Mouse (Mus musculus) Patski (cell line): Measurements from ENCODE around the gene Evi2. TPM values are rescaled to one million over a fixed set of nuclear protein-coding genes. Genes with fewer than 3 reads are reported as not detected.

Source experiments
- ATAC-seq: fragments of 100-300 bp; one replicate; pipeline ENCODE4 v1.8.0; 2021
- CTCF ChIA-PET: fragments of 350-600 bp; sonication (Branson Sonifier 250); formaldehyde crosslinking; loops from one replicate; lab custom pipeline; 2022; ENCODE audit warnings: inconsistent platforms; lab: Charles Lee
- POLR2A ChIA-PET: fragments of 350-600 bp; sonication (Branson Sonifier 250); formaldehyde crosslinking; loops from one replicate; lab custom pipeline; 2022; ENCODE audit warnings: antibody characterized with exemption, inconsistent platforms; lab: Charles Lee
- DNase-seq: peaks from one replicate; pipeline ENCODE4 v3.0.0-alpha.2; 2011; ENCODE audit warnings: low read depth, low spot score
- H3K27me3 ChIP-seq: fragments of 371-371 bp; one replicate; pipeline ENCODE4 v1.5.1; 2021
- CTCF ChIP-seq: fragments of 100-300 bp; IDR thresholded peaks from one replicate; pipeline ENCODE4 v1.5.1; 2021
- in situ Hi-C: fragments of 300-500 bp; cut with MboI; formaldehyde crosslinking; loops from 3 replicates; pipeline ENCODE4 v1.11.1; 2018; ENCODE audit warnings: low pct_unique_long_range_greater_than_20kb, mixed read lengths
- polyA plus RNA-seq: library from polyadenylated mRNA; unstranded; gene quantifications from one replicate; pipeline ENCODE4 v1.2.3, GENCODE M21; 2021

Evi2 gene
- not detected for polyA plus RNA-seq

GRCm38 (mm10) chr11:79530333-79530761 is at the start of gene Evi2, which contains the start of gene Evi2a:
Evi2 (minus strand) TSS chr11:79530589.
Evi2a (minus strand) TSS chr11:79530609.
- DNase-seq (no peak), ATAC-seq (no peak)
- no peak for TF ChIP-seq CTCF
- in situ Hi-C loops = no loop called here
- CTCF ChIA-PET = no interaction called here
- no peaks in the 10 kb centered on the region for H3K27me3 ChIP-seq
- POLR2A ChIA-PET = no interaction called here

- peak; percentile 92 for TF ChIP-seq CTCF
- ChIA-PET CTCF (interaction anchor here (0.9 to 1.5 kb wide), 2 partner anchors 10 to 17 kb away, joined by 3 read pairs; no protein-coding TSS in a partner anchor), POLR2A (no interaction called here)
- ATAC-seq (no peak), DNase-seq (peak; percentile 25)
- in situ Hi-C loops = no loop called here
- H3K27me3 ChIP-seq = no peaks in the 10 kb centered on the region
Observed at GRCm38 (mm10) chr11:79577741-79578140, 47.4 kb upstream of the Evi2 start.

- TF ChIP-seq CTCF = no peak
- in situ Hi-C loops = no loop called here
- no peak for DNase-seq
- no peak for ATAC-seq
- H3K27me3 ChIP-seq = no peaks in the 10 kb centered on the region
- POLR2A ChIA-PET = interaction anchor here (0.6 to 0.8 kb wide), 2 partner anchors 65 to 103 kb away, joined by 3 to 4 read pairs; no protein-coding TSS in a partner anchor
- CTCF ChIA-PET = interaction anchor here (1.9 kb wide), 1 partner anchor 9 kb away, joined by 5 read pairs; no protein-coding TSS in a partner anchor
Observed at GRCm38 (mm10) chr11:79575383-79576073, 45.1 kb upstream of the Evi2 start.

DNA sequence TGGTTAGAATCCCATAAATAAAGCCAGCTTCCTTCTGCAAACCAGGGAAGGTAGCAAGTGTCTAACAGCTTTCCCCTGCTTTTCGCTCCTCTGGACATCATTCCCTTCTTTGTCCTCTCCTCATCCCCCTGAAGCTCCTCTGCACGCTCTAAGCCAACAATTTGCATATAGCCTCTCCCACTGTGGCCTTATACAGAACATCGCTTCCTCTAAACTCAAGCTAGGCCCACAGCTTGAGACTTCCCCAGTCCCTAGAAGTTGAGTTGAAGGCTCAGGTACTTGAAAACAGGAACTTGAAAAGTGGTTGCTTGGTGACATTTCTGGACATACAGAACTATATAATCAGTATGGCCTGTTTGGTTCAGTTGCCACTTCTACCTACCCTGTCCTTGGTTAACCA is 43.4 kb upstream of the Evi2 start:
- CTCF ChIA-PET = interaction anchor here (1.0 to 1.9 kb wide), 3 partner anchors 10 to 139 kb away, joined by 3 to 5 read pairs (median 3); no protein-coding TSS in a partner anchor
- no peak for TF ChIP-seq CTCF
- no peaks in the 10 kb centered on the region for H3K27me3 ChIP-seq
- POLR2A ChIA-PET = no interaction called here
- ATAC-seq (no peak), DNase-seq (no peak)
- in situ Hi-C loops = no loop called here

DNA sequence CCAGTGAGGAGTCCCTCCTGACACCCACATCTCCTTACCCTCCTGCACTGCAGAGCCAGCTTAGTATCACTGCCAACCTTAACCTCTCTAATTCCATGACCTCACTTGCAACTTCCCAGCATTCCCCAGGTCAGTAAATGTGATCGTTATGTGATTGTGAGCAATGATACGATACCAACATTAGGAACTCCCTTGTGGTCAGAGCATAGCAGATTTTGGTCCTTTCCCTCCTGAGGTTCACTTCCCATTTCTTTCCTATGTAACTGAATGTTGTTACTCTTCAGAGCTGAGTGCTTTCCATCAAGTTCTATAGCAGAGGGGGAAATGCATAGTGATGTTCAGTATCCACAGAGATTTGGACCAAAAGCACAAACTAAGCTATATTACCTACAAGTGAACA is 39.9 kb upstream of the Evi2 start:
- in situ Hi-C loops = no loop called here
- CTCF ChIA-PET = no interaction called here
- DNase-seq (no peak), ATAC-seq (no peak)
- POLR2A ChIA-PET = no interaction called here
- no peak for TF ChIP-seq CTCF
- H3K27me3 ChIP-seq = no peaks in the 10 kb centered on the region

- ATAC-seq (no peak), DNase-seq (no peak)
- TF ChIP-seq CTCF = no peak
- in situ Hi-C loops = loop anchor here (10.0 kb wide), 1 partner anchor 94 kb away; no protein-coding TSS in a partner anchor
- H3K27me3 ChIP-seq = no peaks in the 10 kb centered on the region
- POLR2A ChIA-PET = no interaction called here
- CTCF ChIA-PET = no interaction called here
Observed at GRCm38 (mm10) chr11:79568197-79568911, 38.0 kb upstream of the Evi2 start.

- H3K27me3 ChIP-seq = no peaks in the 10 kb centered on the region
- ChIA-PET CTCF (interaction anchor here (0.9 kb wide), 1 partner anchor 119 kb away, joined by 3 read pairs; no protein-coding TSS in a partner anchor), POLR2A (no interaction called here)
- TF ChIP-seq CTCF = peak; percentile 34
- in situ Hi-C loops = loop anchor here (10.0 kb wide), 1 partner anchor 92 kb away; no protein-coding TSS in a partner anchor
- DNase-seq (no peak), ATAC-seq (no peak)
Observed at GRCm38 (mm10) chr11:79566947-79567346, 36.6 kb upstream of the Evi2 start.

- no peak for TF ChIP-seq CTCF
- ATAC-seq = no peak
- no peak for DNase-seq
- in situ Hi-C loops = loop anchor here (10.0 kb wide), 1 partner anchor 89 kb away; no protein-coding TSS in a partner anchor
- H3K27me3 ChIP-seq = no peaks in the 10 kb centered on the region
- ChIA-PET POLR2A (no interaction called here), CTCF (no interaction called here)
Observed at GRCm38 (mm10) chr11:79563493-79563892, 33.1 kb upstream of the Evi2 start.

- ATAC-seq (no peak), DNase-seq (no peak)
- in situ Hi-C loops = loop anchor here (10.0 kb wide), 1 partner anchor 86 kb away; no protein-coding TSS in a partner anchor
- TF ChIP-seq CTCF = no peak
- H3K27me3 ChIP-seq = no peaks in the 10 kb centered on the region
- ChIA-PET CTCF (no interaction called here), POLR2A (no interaction called here)
Observed at GRCm38 (mm10) chr11:79560536-79560935, 30.1 kb upstream of the Evi2 start.

DNA sequence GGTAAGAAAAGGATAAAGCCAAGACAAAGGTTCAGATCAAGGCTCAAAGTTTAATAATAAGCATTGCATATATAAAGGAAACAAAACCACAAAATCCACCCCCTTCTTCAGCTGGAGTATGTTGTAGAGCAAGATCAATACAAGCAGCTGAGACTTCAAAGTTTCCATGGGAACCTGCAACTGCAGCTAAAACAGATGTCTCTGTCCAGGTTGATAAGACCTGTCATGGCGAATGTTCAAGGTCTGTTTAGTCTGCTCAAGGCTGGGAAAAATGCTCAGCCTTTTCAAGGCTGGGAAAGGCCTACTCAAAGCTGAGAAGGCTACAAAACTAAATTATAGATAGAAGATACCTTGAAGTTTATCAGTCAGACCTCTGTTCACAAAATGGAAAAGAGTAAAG is 22.2 kb upstream of the Evi2 start:
- no peak for TF ChIP-seq CTCF
- DNase-seq (no peak), ATAC-seq (no peak)
- POLR2A ChIA-PET = no interaction called here
- no peaks in the 10 kb centered on the region for H3K27me3 ChIP-seq
- CTCF ChIA-PET = interaction anchor here (1.1 to 1.2 kb wide), 2 partner anchors 19 to 69 kb away, joined by 3 read pairs; no protein-coding TSS in a partner anchor
- in situ Hi-C loops = no loop called here
